Mouse (Mus musculus): ENCODE results near the gene Zfp84. TPM values are rescaled to one million over a fixed set of nuclear protein-coding genes. Genes with fewer than 3 reads are reported as not detected.
A peak's percentile ranks its signal among the peaks of the same experiment; 100 is the strongest.
"Not testable (repeated sequence)": the region's sequence is repeated elsewhere in the genome, so short reads cannot be mapped to it uniquely, and the experiment has no call there.

The Zfp84 gene
- polyA plus RNA-seq (2012; rRNA removed): 9.7 and 10.1 TPM in 2 replicates

- DNase-seq (ENCODE audit: low spot score): peak; percentile 60
Observed at GRCm38 (mm10) chr7:29768090-29768900, at the start of gene Zfp84. Gene Zfp84 (plus strand): TSS chr7:29768552.

- DNase-seq (ENCODE audit: low spot score): not testable (repeated sequence)
Observed at GRCm38 (mm10) chr7:29725461-29726142, 42.8 kb upstream of the Zfp84 start.

GRCm38 (mm10) chr7:29726860-29727259, 41.5 kb upstream of the Zfp84 start, which contains the start of gene Catsperg2:
Gene Catsperg2 (minus strand): TSS chr7:29727032.
- DNase-seq (ENCODE audit: low spot score): not testable (repeated sequence)

- no peak for DNase-seq (ENCODE audit: low spot score)
Observed at GRCm38 (mm10) chr7:29728055-29728454, 40.3 kb upstream of the Zfp84 start.

GRCm38 (mm10) chr7:29742258-29742657, 26.1 kb upstream of the Zfp84 start:
- DNase-seq (ENCODE audit: low spot score): no peak

- DNase-seq (ENCODE audit: low spot score): no peak
Observed at GRCm38 (mm10) chr7:29760476-29760875, 7.9 kb upstream of the Zfp84 start.

- no peak for DNase-seq (ENCODE audit: low spot score)
Observed at GRCm38 (mm10) chr7:29764702-29765101, 3.6 kb upstream of the Zfp84 start.

- DNase-seq (ENCODE audit: low spot score): peak; percentile 60
Observed at GRCm38 (mm10) chr7:29767058-29767686, 1.2 kb upstream of the Zfp84 start.

- DNase-seq (ENCODE audit: low spot score): no peak
Observed at GRCm38 (mm10) chr7:29768980-29769379, 628 bp downstream of the Zfp84 start.

- DNase-seq (ENCODE audit: low spot score): no peak
Observed at GRCm38 (mm10) chr7:29773503-29773902, 5.2 kb downstream of the Zfp84 start.

- DNase-seq (ENCODE audit: low spot score): no peak
Observed at GRCm38 (mm10) chr7:29774371-29774770, 6.0 kb downstream of the Zfp84 start.

GRCm38 (mm10) chr7:29776568-29776967, 8.2 kb downstream of the Zfp84 start:
- DNase-seq (ENCODE audit: low spot score): no peak

GRCm38 (mm10) chr7:29777372-29777771, 9.0 kb downstream of the Zfp84 start:
- DNase-seq (ENCODE audit: low spot score): no peak

- DNase-seq (ENCODE audit: low spot score): peak; percentile 65
Observed at GRCm38 (mm10) chr7:29783871-29784551, 15.7 kb downstream of the Zfp84 start, which contains the start of gene Zfp30. Gene Zfp30 (plus strand): TSS chr7:29783998.

- no peak for DNase-seq (ENCODE audit: low spot score)
Observed at GRCm38 (mm10) chr7:29785023-29785422, 16.7 kb downstream of the Zfp84 start.

GRCm38 (mm10) chr7:29785888-29786287, 17.5 kb downstream of the Zfp84 start:
- no peak for DNase-seq (ENCODE audit: low spot score)

GRCm38 (mm10) chr7:29792906-29793305, 24.6 kb downstream of the Zfp84 start:
- DNase-seq (ENCODE audit: low spot score): no peak

GRCm38 (mm10) chr7:29807046-29807445, 38.7 kb downstream of the Zfp84 start:
- no peak for DNase-seq (ENCODE audit: low spot score)

- no peak for DNase-seq (ENCODE audit: low spot score)
Observed at GRCm38 (mm10) chr7:29812244-29812643, 43.9 kb downstream of the Zfp84 start.

- no peak for DNase-seq (ENCODE audit: low spot score)
Observed at GRCm38 (mm10) chr7:29814381-29814780, 46.0 kb downstream of the Zfp84 start.

- no peak for DNase-seq (ENCODE audit: low spot score)
Observed at GRCm38 (mm10) chr7:29815061-29815784, 46.9 kb downstream of the Zfp84 start.
